Mouse (Mus musculus): ENCODE measurements around the gene Prkar1a.

DNA sequence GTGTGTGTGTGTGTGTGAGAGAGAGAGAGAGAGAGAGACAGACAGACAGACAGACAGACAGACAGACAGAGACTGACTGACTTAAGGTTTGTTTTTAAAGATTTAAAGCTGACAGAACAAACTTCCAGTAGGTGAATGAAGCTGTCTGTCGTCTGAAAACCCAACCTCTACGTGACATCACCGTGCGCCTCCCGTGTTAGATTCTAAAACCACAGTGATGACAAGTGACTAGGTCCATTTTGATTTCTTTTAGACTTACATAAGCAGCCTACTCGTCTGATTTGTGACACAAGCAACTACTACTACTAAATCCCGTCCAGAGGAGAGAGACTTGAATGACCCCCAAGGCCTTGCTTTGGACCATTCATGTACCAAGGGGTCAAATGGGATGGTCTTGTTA, 24.5 kb downstream of the Prkar1a start:
- no peak for TF ChIP-seq GATA1 (IDR thresholded peaks at IDR 0.05; ENCODE audit: borderline replicate concordance, low read length)
- TF ChIP-seq FLI1 (IDR thresholded peaks at IDR 0.05; ENCODE audit: low read length), result no peak

Data from megakaryocyte, embryonic 14.5 days (primary cell).